19 mouse cellular contexts compared by ENCODE assay signal in the genomic region with DNA sequence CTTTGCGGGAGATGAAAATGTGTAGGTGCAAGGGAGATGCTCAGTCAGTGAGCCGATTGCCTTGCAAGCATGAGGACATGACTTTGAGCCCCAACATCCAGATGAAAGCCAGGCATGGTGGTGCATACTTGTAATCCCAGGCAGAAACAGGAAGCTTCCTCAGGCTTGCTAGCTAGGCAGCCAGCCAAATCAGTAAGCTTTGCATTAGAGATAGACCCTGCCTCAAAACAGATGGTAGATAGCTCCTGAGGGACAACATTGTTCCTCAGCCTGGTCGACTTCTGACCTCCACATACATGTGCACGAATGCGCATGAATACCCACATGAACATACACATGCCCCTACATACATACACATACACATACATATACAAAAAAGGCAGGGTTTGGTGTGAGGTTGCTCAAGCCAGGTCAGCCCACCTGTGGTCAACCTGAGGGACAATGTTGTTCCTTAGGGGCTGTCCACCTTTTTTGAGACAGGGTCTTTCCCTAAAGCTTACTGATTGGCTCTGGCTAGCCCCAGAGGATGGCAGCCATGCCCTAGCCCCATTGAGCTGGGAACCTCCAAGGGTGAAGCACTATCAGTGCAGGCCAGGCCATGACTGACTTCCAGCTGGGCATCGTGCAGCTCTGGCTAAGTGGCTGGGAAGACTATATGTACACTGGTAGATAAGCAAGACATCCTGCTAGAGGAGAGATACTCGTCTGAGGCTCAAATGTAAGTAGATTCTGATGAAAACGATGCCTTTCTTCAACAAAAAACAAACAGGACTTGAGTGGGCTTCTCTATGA. TPM values are rescaled to one million over a fixed set of nuclear protein-coding genes. Genes with fewer than 3 reads are reported as not detected.
DNase-seq lines count a peak whose midpoint lies in the region; ATAC-seq and TF ChIP-seq lines count a peak whose summit lies in the region.
"Had no signal": no experiment of that assay in that cellular context is flagged by ENCODE, and none has a peak within 500 bp of the region (broad histone marks: within the 10 kb centered on the region; RNA-seq: fewer than 3 reads in every experiment).

No protein-coding gene starts in this region.

- H3K27ac ChIP-seq in stomach, embryonic 14.5 days (ENCODE audit: low read length) = no peak overlapping the region
- H3K27ac ChIP-seq in stomach, postnatal 0 days (replicated peaks) = no peak overlapping the region
- H3K27ac ChIP-seq in liver, embryonic 12.5 days = peak overlapping the region; percentile 92
- H3K27ac ChIP-seq: hindbrain, embryonic 15.5 days; left cerebral cortex, adult 2 months; limb, embryonic 12.5 days; midbrain, embryonic 13.5 days had no signal

- TF ChIP-seq EP300 in stomach, postnatal 0 days (optimal IDR thresholded peaks at IDR 0.05) = no peak

- no peak overlapping the region for H3K9ac ChIP-seq in stomach, embryonic 14.5 days (replicated peaks; ENCODE audit: low read depth, low read length)
- H3K9ac ChIP-seq in stomach, postnatal 0 days (ENCODE audit: low read length) = no peak overlapping the region
- peak overlapping the region; percentile 55 for H3K9ac ChIP-seq in liver, embryonic 12.5 days
- H3K9ac ChIP-seq: hindbrain, embryonic 15.5 days; limb, embryonic 12.5 days; midbrain, embryonic 13.5 days had no signal

- H3K9me3 ChIP-seq in stomach, embryonic 14.5 days (ENCODE audit: control insufficient read depth, low read depth, low read length) = no peaks in the 10 kb centered on the region
- H3K9me3 ChIP-seq in stomach, postnatal 0 days (ENCODE audit: control insufficient read depth, low read length) = no peaks in the 10 kb centered on the region
- no peaks in the 10 kb centered on the region for H3K9me3 ChIP-seq in liver, embryonic 12.5 days (replicated peaks)
- H3K9me3 ChIP-seq: hindbrain, embryonic 15.5 days; limb, embryonic 12.5 days; midbrain, embryonic 13.5 days had no signal

- peak; percentile 83; the same call in 1 of the 2 replicates for ATAC-seq in stomach, embryonic 14.5 days (ENCODE audit: insufficient number of reproducible peaks, insufficient read depth, low FRiP score, low read depth)
- no peak for ATAC-seq in stomach, postnatal 0 days (ENCODE audit: low FRiP score, low TSS enrichment)
- peak; percentile 99 for ATAC-seq in liver, embryonic 12.5 days
- ATAC-seq in megakaryocyte-erythroid progenitor cell, adult 5-6 weeks (replicated peaks; ENCODE audit: low FRiP score, low TSS enrichment, poor library complexity, severe bottlenecking) = peak; percentile 98
- ATAC-seq: forebrain, embryonic 16.5 days; midbrain, embryonic 13.5 days had no signal

- no peaks in the 10 kb centered on the region for H3K36me3 ChIP-seq in stomach, embryonic 14.5 days (ENCODE audit: control insufficient read depth, insufficient read depth, low read length)
- no peaks in the 10 kb centered on the region for H3K36me3 ChIP-seq in stomach, postnatal 0 days (ENCODE audit: control insufficient read depth, insufficient read depth, low read length)
- H3K36me3 ChIP-seq in liver, embryonic 12.5 days = 0 out of 2 replicates have a peak, but pooled peaks cover 5% of the 10 kb centered on the region

- TF ChIP-seq CTCF in stomach, postnatal 0 days (IDR thresholded peaks at IDR 0.05; ENCODE audit: low read depth) = no peak

- H3K27me3 ChIP-seq in stomach, embryonic 14.5 days (ENCODE audit: control insufficient read depth, insufficient read depth, low read length) = no peaks in the 10 kb centered on the region
- no peaks in the 10 kb centered on the region for H3K27me3 ChIP-seq in stomach, postnatal 0 days (ENCODE audit: control insufficient read depth, insufficient read depth, low read length)
- H3K27me3 ChIP-seq in liver, embryonic 12.5 days (replicated peaks) = no peaks in the 10 kb centered on the region
- H3K27me3 ChIP-seq: limb, embryonic 12.5 days; midbrain, embryonic 13.5 days had no signal

- 88% methylated on average over 8 of the region's 8 CpGs for WGBS in stomach, embryonic 14.5 days
- WGBS in stomach, postnatal 0 days = 83% methylated on average over 8 of the region's 8 CpGs
- 50% methylated on average over 8 of the region's 8 CpGs for WGBS in liver, embryonic 12.5 days (ENCODE audit: insufficient replicate concordance)

- no peak for DNase-seq in stomach, postnatal 0 days (ENCODE audit: low spot score)
- no peak for DNase-seq in layer of hippocampus, postnatal 14 days (ENCODE audit: low spot score in 2 of 2)
- DNase-seq in layer of hippocampus, adult 8-10 months (ENCODE audit: low spot score in 2 of 2) = no peak
- DNase-seq in lung, adult 18-20 months = no peak
- no peak for DNase-seq in retina, postnatal 1 day
- DNase-seq: cerebellum, adult 18-20 months; kidney, adult 9 months; lung, postnatal 10 days; right cerebral cortex, adult 18-20 months; thymus, postnatal 4 days had no signal

- no peaks in the 10 kb centered on the region for H3K4me1 ChIP-seq in stomach, embryonic 14.5 days (ENCODE audit: control insufficient read depth, insufficient read depth, low read length)
- no peaks in the 10 kb centered on the region for H3K4me1 ChIP-seq in stomach, postnatal 0 days (replicated peaks; ENCODE audit: control insufficient read depth, insufficient read depth)
- peaks cover 44% of the 10 kb centered on the region for H3K4me1 ChIP-seq in liver, embryonic 12.5 days
- H3K4me1 ChIP-seq: hindbrain, embryonic 15.5 days; limb, embryonic 12.5 days; midbrain, embryonic 13.5 days had no signal

- no peak overlapping the region for H3K4me2 ChIP-seq in stomach, embryonic 14.5 days (replicated peaks; ENCODE audit: low read depth, low read length)
- H3K4me2 ChIP-seq in stomach, postnatal 0 days (replicated peaks; ENCODE audit: low read depth) = no peak overlapping the region
- peak overlapping the region; percentile 64 for H3K4me2 ChIP-seq in liver, embryonic 12.5 days
- H3K4me2 ChIP-seq: hindbrain, embryonic 15.5 days; limb, embryonic 12.5 days; midbrain, embryonic 13.5 days had no signal

- no peak overlapping the region for H3K4me3 ChIP-seq in stomach, embryonic 14.5 days (ENCODE audit: low read depth, low read length)
- no peak overlapping the region for H3K4me3 ChIP-seq in stomach, postnatal 0 days (ENCODE audit: low read depth, low read length)
- peak overlapping the region; percentile 14; the same call in 1 of the 2 replicates for H3K4me3 ChIP-seq in liver, embryonic 12.5 days
- H3K4me3 ChIP-seq: hindbrain, embryonic 15.5 days; left cerebral cortex, adult 2 months; limb, embryonic 12.5 days; midbrain, embryonic 13.5 days; myocyte had no signal

RNA-seq across cellular contexts. Expression of gene Pmm2, which starts 25.1 kb away (rescaled TPM):
- 57.1 and 60.0 TPM in 2 replicates for polyA plus RNA-seq in stomach, embryonic 14.5 days (2014; fragmentation: Nextera tagmentation; extraction: Ambion mirVana)
- 74.2 and 74.9 TPM in 2 replicates for polyA plus RNA-seq in stomach, postnatal 0 days (2015; fragmentation: Nextera tagmentation; extraction: Ambion mirVana)
- 41.6 and 42.4 TPM in 2 replicates for polyA plus RNA-seq in liver, embryonic 12.5 days (2016; fragmentation: Nextera tagmentation; extraction: Ambion mirVana)
- 54.8 and 74.7 TPM in 2 replicates for total RNA-seq in megakaryocyte-erythroid progenitor cell, adult 5-6 weeks (2014; fragmentation: Nextera tagmentation)
- total RNA-seq in megakaryocyte-erythroid progenitor cell, adult 5-6 weeks (2017) = 51.1 and 56.8 TPM in 2 replicates
- 10 to 100 TPM; 31.9 to 34.5 TPM for total RNA-seq in layer of hippocampus, postnatal 14 days (2021)
- 10 to 100 TPM; 31.2 to 42.1 (median 40.8) TPM for total RNA-seq in layer of hippocampus, adult 8-10 months (2022)

RNA-seq across cellular contexts. Expression of gene Tmem186, which starts 25.1 kb away (rescaled TPM):
- 12.1 and 12.3 TPM in 2 replicates for polyA plus RNA-seq in stomach, embryonic 14.5 days (2014; fragmentation: Nextera tagmentation; extraction: Ambion mirVana)
- 11.1 and 11.8 TPM in 2 replicates for polyA plus RNA-seq in stomach, postnatal 0 days (2015; fragmentation: Nextera tagmentation; extraction: Ambion mirVana)
- polyA plus RNA-seq in liver, embryonic 12.5 days (2016; fragmentation: Nextera tagmentation; extraction: Ambion mirVana) = 12.9 and 14.2 TPM in 2 replicates
- total RNA-seq in megakaryocyte-erythroid progenitor cell, adult 5-6 weeks (2014; fragmentation: Nextera tagmentation) = 17.2 and 18.1 TPM in 2 replicates
- total RNA-seq in megakaryocyte-erythroid progenitor cell, adult 5-6 weeks (2017) = 12.5 and 22.9 TPM in 2 replicates
- total RNA-seq in layer of hippocampus, postnatal 14 days (2021) = 10 to 100 TPM; 10.6 to 11.5 TPM
- total RNA-seq in layer of hippocampus, adult 8-10 months (2022) = 10 to 100 TPM; 12.9 to 13.7 (median 13.4) TPM

RNA-seq across cellular contexts. Expression of gene Carhsp1, which starts 59.5 kb away (rescaled TPM):
- polyA plus RNA-seq in stomach, embryonic 14.5 days (2014; fragmentation: Nextera tagmentation; extraction: Ambion mirVana) = 35.3 and 37.0 TPM in 2 replicates
- 53.1 and 53.8 TPM in 2 replicates for polyA plus RNA-seq in stomach, postnatal 0 days (2015; fragmentation: Nextera tagmentation; extraction: Ambion mirVana)
- polyA plus RNA-seq in liver, embryonic 12.5 days (2016; fragmentation: Nextera tagmentation; extraction: Ambion mirVana) = 55.7 and 56.5 TPM in 2 replicates
- total RNA-seq in megakaryocyte-erythroid progenitor cell, adult 5-6 weeks (2014; fragmentation: Nextera tagmentation) = 28.8 and 32.5 TPM in 2 replicates
- total RNA-seq in megakaryocyte-erythroid progenitor cell, adult 5-6 weeks (2017) = 18.5 and 23.8 TPM in 2 replicates
- 10 to 100 TPM; 23.2 to 23.8 TPM for total RNA-seq in layer of hippocampus, postnatal 14 days (2021)
- total RNA-seq in layer of hippocampus, adult 8-10 months (2022) = 10 to 100 TPM; 22.4 to 29.6 (median 24.0) TPM
